8 mouse cellular contexts compared by ENCODE assay signal in the genomic region with DNA sequence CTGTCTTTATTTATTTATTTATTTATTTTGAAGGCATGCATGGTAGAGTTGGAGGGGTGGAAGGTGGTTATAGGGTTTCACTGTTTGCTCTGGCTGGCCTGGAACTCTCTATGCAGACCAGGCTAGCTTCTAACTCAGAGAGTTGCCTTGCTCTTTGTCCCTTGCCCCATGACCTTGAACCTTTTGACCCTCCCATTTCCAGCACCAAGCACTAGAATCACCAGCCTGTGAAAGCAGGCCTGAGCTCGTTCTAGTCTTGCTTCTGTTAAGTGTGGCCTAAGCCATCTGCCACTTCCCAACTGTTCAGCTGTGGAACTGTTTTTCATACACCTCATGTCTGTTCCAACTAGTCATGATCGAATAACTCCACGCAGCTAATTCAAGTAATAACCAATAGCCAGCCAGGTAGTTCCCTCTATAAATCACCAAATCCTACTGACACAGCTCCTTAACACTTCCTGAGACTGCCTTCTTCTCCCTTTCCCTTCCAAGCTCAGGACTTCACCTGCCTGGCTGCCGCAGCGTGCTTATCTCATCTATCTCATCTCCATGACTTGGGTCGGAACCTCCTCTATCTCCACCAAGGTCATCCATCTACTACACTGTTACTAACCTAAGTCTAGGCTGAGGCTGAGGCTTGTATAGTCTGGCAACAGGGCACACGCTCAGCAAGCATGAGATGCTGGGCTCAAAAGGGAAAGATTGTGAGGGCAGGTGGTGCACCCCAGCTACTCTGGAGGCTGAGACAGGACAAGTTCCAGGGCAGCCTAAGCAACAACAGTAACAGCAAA. TPM values are rescaled to one million over a fixed set of nuclear protein-coding genes. Genes with fewer than 3 reads are reported as not detected.
DNase-seq lines count a peak whose midpoint lies in the region; ATAC-seq and TF ChIP-seq lines count a peak whose summit lies in the region.

No protein-coding gene starts in this region.

- peaks cover 23% of the 10 kb centered on the region for H3K4me1 ChIP-seq in lung, embryonic 15.5 days
- peaks cover 32% of the 10 kb centered on the region for H3K4me1 ChIP-seq in forebrain, embryonic 15.5 days
- peaks cover 27% of the 10 kb centered on the region for H3K4me1 ChIP-seq in limb, embryonic 12.5 days (replicated peaks)
- H3K4me1 ChIP-seq in small intestine, adult 2 months (ENCODE audit: control insufficient read depth, insufficient read depth, insufficient read length, low read length), result peaks cover 10% of the 10 kb centered on the region

- 0 out of 2 replicates have a peak overlapping the region, but pooled peaks have one; percentile 87 for H3K9ac ChIP-seq in lung, embryonic 15.5 days
- no peak overlapping the region for H3K9ac ChIP-seq in forebrain, embryonic 15.5 days (replicated peaks)
- H3K9ac ChIP-seq in limb, embryonic 12.5 days (replicated peaks), result peak overlapping the region; percentile 83

- H3K9me3 ChIP-seq in lung, embryonic 15.5 days, result no peaks in the 10 kb centered on the region
- no peaks in the 10 kb centered on the region for H3K9me3 ChIP-seq in forebrain, embryonic 15.5 days
- no peaks in the 10 kb centered on the region for H3K9me3 ChIP-seq in limb, embryonic 12.5 days

- WGBS in lung, embryonic 15.5 days, result 82% methylated on average over 7 of the region's 7 CpGs
- WGBS in forebrain, embryonic 15.5 days, result 90% methylated on average over 7 of the region's 7 CpGs
- 85% methylated on average over 7 of the region's 7 CpGs for WGBS in limb, embryonic 12.5 days
- WGBS in small intestine, adult 2 months, result 27% methylated on average over 7 of the region's 7 CpGs

- no peak overlapping the region for H3K27ac ChIP-seq in lung, embryonic 15.5 days
- no peak overlapping the region for H3K27ac ChIP-seq in forebrain, embryonic 15.5 days (replicated peaks)
- H3K27ac ChIP-seq in limb, embryonic 12.5 days, result no peak overlapping the region
- H3K27ac ChIP-seq in small intestine, adult 2 months (ENCODE audit: insufficient read depth, low read depth, low read length), result peak overlapping the region; percentile 82

- TF ChIP-seq CTCF in small intestine, adult 2 months (IDR thresholded peaks at IDR 0.05; ENCODE audit: extremely low read depth, insufficient read length, insufficient replicate concordance, low read depth, low read length), result no peak

- H3K36me3 ChIP-seq in lung, embryonic 15.5 days, result peaks cover 48% of the 10 kb centered on the region
- peaks cover 49% of the 10 kb centered on the region for H3K36me3 ChIP-seq in forebrain, embryonic 15.5 days
- H3K36me3 ChIP-seq in limb, embryonic 12.5 days, result peaks cover 54% of the 10 kb centered on the region
- H3K36me3 ChIP-seq in small intestine, adult 2 months (ENCODE audit: control insufficient read depth, insufficient read depth, low read length), result peaks cover 37% of the 10 kb centered on the region

- no peak for ATAC-seq in lung, embryonic 15.5 days (ENCODE audit: borderline replicate concordance, extremely low read depth, low FRiP score, low TSS enrichment)
- ATAC-seq in forebrain, embryonic 15.5 days (replicated peaks), result no peak
- no peak for ATAC-seq in limb, embryonic 12.5 days (ENCODE audit: insufficient number of reproducible peaks, insufficient read depth, low FRiP score, low TSS enrichment, low read depth)

- H3K4me2 ChIP-seq in lung, embryonic 15.5 days, result peak overlapping the region; percentile 84
- peak overlapping the region; percentile 86 for H3K4me2 ChIP-seq in forebrain, embryonic 15.5 days (replicated peaks)
- peak overlapping the region; percentile 80 for H3K4me2 ChIP-seq in limb, embryonic 12.5 days

- H3K27me3 ChIP-seq in lung, embryonic 15.5 days, result no peaks in the 10 kb centered on the region
- no peaks in the 10 kb centered on the region for H3K27me3 ChIP-seq in forebrain, embryonic 15.5 days
- H3K27me3 ChIP-seq in limb, embryonic 12.5 days, result no peaks in the 10 kb centered on the region
- H3K27me3 ChIP-seq in small intestine, adult 2 months (ENCODE audit: control insufficient read depth, insufficient read depth, low read length), result no peaks in the 10 kb centered on the region

- no peak for DNase-seq in lung, postnatal 25 days (ENCODE audit: low spot score)
- no peak for DNase-seq in layer of hippocampus, postnatal 36 days
- DNase-seq in T-cell, adult 2 months (ENCODE audit: low spot score), result no peak
- no peak for DNase-seq in adrenal gland, postnatal 25 days

- no peak for TF ChIP-seq POLR2A in small intestine, adult 2 months (IDR thresholded peaks at IDR 0.05; ENCODE audit: low read depth, low read length)

- H3K4me3 ChIP-seq in lung, embryonic 15.5 days, result peak overlapping the region; percentile 94
- H3K4me3 ChIP-seq in forebrain, embryonic 15.5 days, result peak overlapping the region; percentile 93
- H3K4me3 ChIP-seq in limb, embryonic 12.5 days (replicated peaks), result peak overlapping the region; percentile 89
- H3K4me3 ChIP-seq in small intestine, adult 2 months (ENCODE audit: low read depth, low read length), result peak overlapping the region; percentile 58

RNA-seq across cellular contexts. Expression of a gene that starts 1.4 kb away (rescaled TPM):
- 305 and 310 TPM in 2 replicates for polyA plus RNA-seq in lung, embryonic 15.5 days (2015; fragmentation: Nextera tagmentation; extraction: Ambion mirVana)
- 197 and 209 TPM in 2 replicates for polyA plus RNA-seq in forebrain, embryonic 15.5 days (2015; fragmentation: Nextera tagmentation; extraction: Ambion mirVana)
- polyA plus RNA-seq in limb, embryonic 12.5 days (2016; fragmentation: Nextera tagmentation; extraction: Ambion mirVana), result 259 and 268 TPM in 2 replicates
- polyA plus RNA-seq in small intestine, adult 2 months (2012; rRNA removed), result 307 and 325 TPM in 2 replicates
- 100 to 1,000 TPM; 114 to 116 TPM for total RNA-seq in layer of hippocampus, postnatal 36 days (2021)
- total RNA-seq in adrenal gland, postnatal 25 days (2021), result 234 and 247 TPM in 2 replicates

RNA-seq across cellular contexts. Expression of a gene that starts 1.5 kb away (rescaled TPM):
- 176 and 188 TPM in 2 replicates for polyA plus RNA-seq in lung, embryonic 15.5 days (2015; fragmentation: Nextera tagmentation; extraction: Ambion mirVana)
- 328 and 352 TPM in 2 replicates for polyA plus RNA-seq in forebrain, embryonic 15.5 days (2015; fragmentation: Nextera tagmentation; extraction: Ambion mirVana)
- 323 and 341 TPM in 2 replicates for polyA plus RNA-seq in limb, embryonic 12.5 days (2016; fragmentation: Nextera tagmentation; extraction: Ambion mirVana)
- polyA plus RNA-seq in small intestine, adult 2 months (2012; rRNA removed), result 93.7 and 98.1 TPM in 2 replicates
- total RNA-seq in layer of hippocampus, postnatal 36 days (2021), result 100 to 1,000 TPM; 238 to 241 TPM
- total RNA-seq in adrenal gland, postnatal 25 days (2021), result 189 and 190 TPM in 2 replicates

RNA-seq across cellular contexts. Expression of a gene that starts 14.9 kb away (rescaled TPM):
- 5.5 and 7.1 TPM in 2 replicates for polyA plus RNA-seq in lung, embryonic 15.5 days (2015; fragmentation: Nextera tagmentation; extraction: Ambion mirVana)
- polyA plus RNA-seq in forebrain, embryonic 15.5 days (2015; fragmentation: Nextera tagmentation; extraction: Ambion mirVana), result 3.6 and 5.8 TPM in 2 replicates
- 4.0 and 4.6 TPM in 2 replicates for polyA plus RNA-seq in limb, embryonic 12.5 days (2016; fragmentation: Nextera tagmentation; extraction: Ambion mirVana)
- polyA plus RNA-seq in small intestine, adult 2 months (2012; rRNA removed), result 0.28 TPM in 2 replicates
- total RNA-seq in layer of hippocampus, postnatal 36 days (2021), result 1 to 10 TPM; 2.2 to 3.0 TPM
- total RNA-seq in adrenal gland, postnatal 25 days (2021), result 2.2 and 5.4 TPM in 2 replicates

RNA-seq across cellular contexts. Expression of a gene that starts 15.0 kb away (rescaled TPM):
- 19.1 and 21.6 TPM in 2 replicates for polyA plus RNA-seq in lung, embryonic 15.5 days (2015; fragmentation: Nextera tagmentation; extraction: Ambion mirVana)
- 22.8 and 23.3 TPM in 2 replicates for polyA plus RNA-seq in forebrain, embryonic 15.5 days (2015; fragmentation: Nextera tagmentation; extraction: Ambion mirVana)
- 28.6 and 32.0 TPM in 2 replicates for polyA plus RNA-seq in limb, embryonic 12.5 days (2016; fragmentation: Nextera tagmentation; extraction: Ambion mirVana)
- polyA plus RNA-seq in small intestine, adult 2 months (2012; rRNA removed), result 1.2 and 1.6 TPM in 2 replicates
- 10 to 100 TPM; 18.3 to 22.7 TPM for total RNA-seq in layer of hippocampus, postnatal 36 days (2021)
- total RNA-seq in adrenal gland, postnatal 25 days (2021), result 25.1 and 28.6 TPM in 2 replicates

RNA-seq across cellular contexts. Expression of a gene that starts 41.1 kb away (rescaled TPM):
- polyA plus RNA-seq in lung, embryonic 15.5 days (2015; fragmentation: Nextera tagmentation; extraction: Ambion mirVana), result not detected in 2 replicates
- 0.19 and 0.31 TPM in 2 replicates for polyA plus RNA-seq in forebrain, embryonic 15.5 days (2015; fragmentation: Nextera tagmentation; extraction: Ambion mirVana)
- polyA plus RNA-seq in limb, embryonic 12.5 days (2016; fragmentation: Nextera tagmentation; extraction: Ambion mirVana), result not detected in 2 replicates
- 0.10 TPM in 1 of 2 replicates, not detected in the other for polyA plus RNA-seq in small intestine, adult 2 months (2012; rRNA removed)
- total RNA-seq in layer of hippocampus, postnatal 36 days (2021), result not detected
- not detected in 2 replicates for total RNA-seq in adrenal gland, postnatal 25 days (2021)
